Mouse (Mus musculus) left cerebral cortex, adult 2 months (tissue): ENCODE results near the gene Etv3. TPM values are rescaled to one million over a fixed set of nuclear protein-coding genes. Genes with fewer than 3 reads are reported as not detected.
A peak's percentile ranks its signal among the peaks of the same experiment; 100 is the strongest.
"Not testable (repeated sequence)": the region's sequence is repeated elsewhere in the genome, so short reads cannot be mapped to it uniquely, and the experiment has no call there.

Experiments used
- DNase-seq, 2 experiments: peaks; one replicate each; pipeline ENCODE4 v3.0.0; 2021 to 2022; ENCODE audit warnings: low spot score in 2 of 2, mixed read lengths in 1 of 2; ENCODE audit errors: extremely low spot score in 1 of 2
- H3K27ac ChIP-seq: fragments of 200-600 bp; 2 replicates; pipeline ENCODE4 v1.8.1; 2022
- H3K4me3 ChIP-seq: fragments of 200-600 bp; 2 replicates; pipeline ENCODE4 v1.8.1; 2022
- CTCF ChIP-seq: fragments of 200-600 bp; IDR thresholded peaks from 2 replicates; pipeline ENCODE4 v1.8.1; 2022; ENCODE audit warnings: antibody characterized with exemption, mild to moderate bottlenecking, moderate library complexity
- intact Hi-C: fragments of 180-260 bp; cut with DNase I; formaldehyde crosslinking; loops from one replicate; pipeline ENCODE4 v1.15.1; 2025
- total RNA-seq, 2 experiments: library from RNA; stranded (reverse); gene quantifications; 2 replicates each; pipeline ENCODE4 v1.2.3; 2021

Etv3 gene
- total RNA-seq, 2 experiments from 2014 or later: 27.1 to 28.9 TPM

- Histone ChIP-seq H3K4me3 (no peak overlapping the region), H3K27ac (no peak overlapping the region)
- intact Hi-C loops: no loop called here
- DNase-seq: no peak
- no peak for TF ChIP-seq CTCF
Measured at GRCm38 (mm10) chr3:87542481-87543215, 17.4 kb downstream of the Etv3 start.

DNA sequence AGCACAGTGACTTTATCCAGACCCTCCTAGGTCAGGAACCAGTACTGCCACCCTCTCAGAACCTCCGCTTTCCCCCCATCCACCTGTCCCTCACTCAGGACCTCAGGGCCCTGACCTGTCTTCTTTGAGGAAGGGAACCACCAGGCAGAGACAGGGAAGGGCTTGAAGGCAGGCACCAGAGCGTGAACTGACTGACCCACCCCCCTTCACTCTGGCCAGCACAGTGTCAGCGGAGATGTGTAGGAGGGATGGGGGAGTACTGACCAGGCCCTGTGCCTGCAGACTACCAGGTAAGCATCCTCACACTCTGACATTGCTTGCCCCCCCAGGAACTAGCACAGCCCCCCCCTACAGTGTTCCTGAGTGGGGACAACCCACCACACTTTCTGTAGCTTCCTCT lies 20.3 kb downstream of the Etv3 start:
- Histone ChIP-seq H3K4me3 (no peak overlapping the region), H3K27ac (no peak overlapping the region; the same call in 1 of the 2 replicates)
- no peak for DNase-seq
- no peak for TF ChIP-seq CTCF
- intact Hi-C loops: no loop called here

DNA sequence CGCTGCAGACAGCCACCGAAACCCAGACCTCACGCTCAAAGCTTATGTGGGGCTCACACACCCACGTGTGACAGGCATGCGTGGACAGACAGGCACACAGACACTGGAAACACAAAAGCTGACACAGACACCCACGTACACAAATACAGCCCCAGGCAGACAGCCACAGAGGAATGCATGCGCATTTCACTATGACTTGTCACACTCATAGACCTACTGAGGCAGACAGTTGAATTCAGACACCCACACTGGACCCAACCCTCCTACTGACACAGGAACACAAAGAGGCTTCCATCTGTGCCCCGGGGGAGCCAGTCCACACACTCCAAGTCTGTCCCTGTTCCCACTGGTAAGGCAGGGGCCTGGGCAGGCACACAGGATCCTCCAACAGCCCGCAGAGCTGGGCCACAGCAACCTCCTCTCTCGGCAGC lies 21.1 kb downstream of the Etv3 start:
- H3K4me3 ChIP-seq: no peak overlapping the region
- TF ChIP-seq CTCF: no peak
- H3K27ac ChIP-seq: no peak overlapping the region; the same call in 1 of the 2 replicates
- peak; percentile 61 to 66 for DNase-seq
- intact Hi-C loops: loop anchor here (1.0 to 2.0 kb wide), 2 partner anchors 10 to 20 kb away; no protein-coding TSS in a partner anchor

DNA sequence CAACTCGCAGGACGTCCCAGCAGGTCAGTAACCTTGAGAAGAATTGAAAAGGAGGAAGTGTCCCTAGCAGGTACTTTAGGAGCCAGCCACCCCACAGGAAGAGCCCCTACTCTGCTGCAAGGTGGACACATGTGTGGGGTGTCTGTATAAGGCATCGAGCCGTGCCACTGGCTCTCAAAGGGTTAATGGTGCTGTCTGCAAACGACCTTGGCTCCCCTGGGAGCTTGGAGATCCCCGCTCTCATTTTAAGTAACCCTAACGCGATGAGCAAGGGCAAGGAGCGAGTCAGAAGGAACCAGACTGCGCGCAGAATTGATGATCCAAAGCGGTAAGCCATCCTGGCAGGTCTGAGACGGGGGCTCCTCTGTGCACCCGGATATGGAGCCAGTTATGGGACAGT lies 24.7 kb downstream of the Etv3 start:
- no peak for DNase-seq
- TF ChIP-seq CTCF: no peak
- intact Hi-C loops: no loop called here
- Histone ChIP-seq H3K27ac (no peak overlapping the region), H3K4me3 (no peak overlapping the region)

DNA sequence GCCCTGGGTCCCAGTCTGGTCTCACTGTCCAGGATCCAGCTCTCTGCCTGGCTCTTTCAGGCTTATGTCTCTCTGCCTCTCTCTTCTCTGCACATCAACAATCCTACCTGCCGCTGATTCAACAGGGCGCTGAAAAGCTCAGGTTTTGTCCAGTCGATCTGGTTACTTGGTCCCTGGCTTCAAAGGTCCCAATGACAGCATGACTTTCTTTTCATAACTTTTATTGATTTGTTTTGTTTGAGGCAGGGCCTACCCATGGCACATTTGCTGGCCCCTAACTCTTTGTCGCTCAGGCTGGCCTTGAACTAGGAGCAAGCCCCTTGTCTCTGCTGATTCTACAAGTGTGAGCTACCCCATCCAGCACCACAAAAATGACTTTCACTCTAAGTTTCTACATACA lies 27.1 kb downstream of the Etv3 start:
- Histone ChIP-seq H3K4me3 (no peak overlapping the region), H3K27ac (no peak overlapping the region)
- no peak for DNase-seq
- intact Hi-C loops: no loop called here
- TF ChIP-seq CTCF: no peak

GRCm38 (mm10) chr3:87553196-87553935 lies 28.2 kb downstream of the Etv3 start:
- intact Hi-C loops: no loop called here
- DNase-seq: no peak
- Histone ChIP-seq H3K4me3 (no peak overlapping the region), H3K27ac (no peak overlapping the region)
- no peak for TF ChIP-seq CTCF

GRCm38 (mm10) chr3:87554859-87555258 lies 29.7 kb downstream of the Etv3 start:
- H3K27ac ChIP-seq, DNase-seq, H3K4me3 ChIP-seq, intact Hi-C loops: not testable (repeated sequence)

GRCm38 (mm10) chr3:87556109-87556531 lies 30.9 kb downstream of the Etv3 start:
- DNase-seq: peak in 1 of 2 experiments; percentile 29
- no peak for TF ChIP-seq CTCF
- no peak overlapping the region for H3K4me3 ChIP-seq
- intact Hi-C loops: loop anchor here (1.0 kb wide), 1 partner anchor 10 kb away; no protein-coding TSS in a partner anchor
- peak overlapping the region; percentile 76 for H3K27ac ChIP-seq

- no peak for DNase-seq
- TF ChIP-seq CTCF: no peak
- Histone ChIP-seq H3K27ac (peak overlapping the region; percentile 76), H3K4me3 (no peak overlapping the region)
- intact Hi-C loops: loop anchor here (1.0 kb wide), 1 partner anchor 10 kb away; no protein-coding TSS in a partner anchor
Measured at GRCm38 (mm10) chr3:87556668-87557278, 31.6 kb downstream of the Etv3 start.

- peak; percentile 33 for TF ChIP-seq CTCF
- Histone ChIP-seq H3K27ac (no peak overlapping the region), H3K4me3 (no peak overlapping the region)
- DNase-seq: no peak
- intact Hi-C loops: loop anchor here (5.0 kb wide), 3 partner anchors 33 to 318 kb away; partner anchors contain the start of gene Etv3
Measured at GRCm38 (mm10) chr3:87560156-87560555, 34.9 kb downstream of the Etv3 start.

GRCm38 (mm10) chr3:87561434-87561833 lies 36.2 kb downstream of the Etv3 start:
- intact Hi-C loops: loop anchor here (5.0 kb wide), 3 partner anchors 34 to 319 kb away; partner anchors contain the start of gene Etv3

DNA sequence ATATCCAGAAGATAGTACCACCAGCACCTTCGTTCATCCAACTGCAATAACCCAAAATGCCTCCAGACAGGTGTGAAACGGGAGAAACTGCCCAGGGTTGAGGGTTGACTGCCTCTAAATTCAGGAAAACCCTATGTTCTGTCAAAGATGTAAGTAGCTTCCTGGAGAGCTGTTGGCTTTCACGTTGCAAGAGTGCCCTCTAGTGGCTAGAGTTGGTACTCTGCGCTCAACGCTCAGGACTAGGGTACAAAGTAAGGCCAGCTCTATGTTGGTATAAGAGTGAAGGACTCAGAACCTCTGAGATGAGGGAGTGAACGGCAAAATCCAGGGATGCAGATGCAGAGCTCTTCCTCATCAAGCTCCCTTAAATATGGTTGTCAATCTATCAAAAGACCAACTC lies 37.2 kb downstream of the Etv3 start:
- H3K4me3 ChIP-seq: no peak overlapping the region
- peak; percentile 98 for TF ChIP-seq CTCF
- intact Hi-C loops: loop anchor here (1.0 to 5.0 kb wide), 6 partner anchors 35 to 529 kb away; partner anchors contain the start of gene Etv3
- DNase-seq: peak; percentile 84 to 93
- H3K27ac ChIP-seq: no peak overlapping the region

More at GRCm38 (mm10) chr3:87561434-87561833, 36.2 kb downstream of the Etv3 start:
- H3K4me3 ChIP-seq: no peak overlapping the region
- no peak overlapping the region for H3K27ac ChIP-seq
- TF ChIP-seq CTCF: no peak
- no peak for DNase-seq
